Mouse (Mus musculus): ENCODE measurements around the gene Robo1.

Robo1 gene

GRCm38 (mm10) chr16:73002685-73003084, 694.6 kb downstream of the Robo1 start:
- no peak for DNase-seq (ENCODE audit: low spot score in 2 of 2)

- no peak for DNase-seq (ENCODE audit: low spot score in 2 of 2)
Observed at GRCm38 (mm10) chr16:73004601-73005000, 696.5 kb downstream of the Robo1 start.

DNA sequence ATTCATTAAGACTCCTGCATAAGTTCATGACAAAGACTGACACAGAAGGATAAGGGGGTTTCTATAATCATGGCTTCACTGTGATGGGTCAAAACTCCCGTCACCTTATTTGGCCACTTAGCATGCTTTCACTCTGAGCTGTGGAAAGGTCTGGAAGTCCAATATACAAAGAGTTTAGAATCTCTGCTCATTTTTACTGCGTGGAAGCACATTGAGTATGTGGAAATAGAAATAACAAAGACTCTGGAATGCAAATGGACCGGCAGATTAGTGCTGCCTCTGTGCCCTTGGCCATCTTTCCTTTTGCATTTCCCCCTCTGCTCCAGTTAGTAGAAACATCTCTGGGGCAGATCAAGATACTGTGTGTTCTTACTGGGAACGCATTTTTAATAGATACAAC, 697.7 kb downstream of the Robo1 start:
- DNase-seq (ENCODE audit: low spot score in 2 of 2) = no peak

DNA sequence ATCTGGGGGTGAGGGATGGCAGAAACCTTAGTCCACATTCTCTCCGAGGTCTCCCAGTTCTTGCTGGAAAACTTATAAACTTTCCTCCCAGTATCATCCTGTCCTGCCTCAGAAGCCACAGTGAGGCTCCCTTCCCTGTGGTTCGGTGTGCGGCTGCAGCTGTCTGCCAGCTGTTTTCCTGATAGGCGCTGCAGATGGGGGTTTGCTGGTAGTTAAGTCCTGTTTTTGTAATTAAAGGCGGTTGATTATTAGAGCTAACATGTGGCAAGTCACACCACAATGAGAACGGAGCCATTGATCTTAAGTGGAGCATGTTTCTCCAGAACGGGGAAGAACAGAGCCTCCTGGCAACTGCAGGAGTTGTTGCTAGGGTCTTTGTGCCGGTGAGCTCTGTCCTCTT, 699.3 kb downstream of the Robo1 start:
- DNase-seq (ENCODE audit: low spot score in 2 of 2) = no peak

DNA sequence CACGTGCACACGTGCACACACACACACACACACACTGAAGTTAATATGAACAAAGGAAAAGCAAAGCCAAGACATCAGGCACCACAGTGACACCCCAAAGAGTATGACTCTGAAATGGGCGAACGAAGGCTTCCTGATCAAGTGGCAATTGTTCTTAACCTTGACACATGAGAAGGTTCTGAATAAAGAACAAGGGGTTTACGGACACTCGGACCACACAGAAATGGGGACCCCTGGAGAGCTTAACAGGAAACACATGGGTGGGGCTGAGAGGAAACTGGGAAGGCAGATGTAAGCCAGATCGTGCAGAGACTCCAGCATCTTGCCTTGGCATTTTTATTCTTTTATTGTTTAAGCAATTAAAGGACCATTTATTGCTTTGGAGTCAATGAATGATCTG, 703.2 kb downstream of the Robo1 start:
- DNase-seq (ENCODE audit: low spot score in 2 of 2) = no peak

GRCm38 (mm10) chr16:73012926-73013325, 704.8 kb downstream of the Robo1 start:
- DNase-seq (ENCODE audit: low spot score in 2 of 2) = no peak

DNA sequence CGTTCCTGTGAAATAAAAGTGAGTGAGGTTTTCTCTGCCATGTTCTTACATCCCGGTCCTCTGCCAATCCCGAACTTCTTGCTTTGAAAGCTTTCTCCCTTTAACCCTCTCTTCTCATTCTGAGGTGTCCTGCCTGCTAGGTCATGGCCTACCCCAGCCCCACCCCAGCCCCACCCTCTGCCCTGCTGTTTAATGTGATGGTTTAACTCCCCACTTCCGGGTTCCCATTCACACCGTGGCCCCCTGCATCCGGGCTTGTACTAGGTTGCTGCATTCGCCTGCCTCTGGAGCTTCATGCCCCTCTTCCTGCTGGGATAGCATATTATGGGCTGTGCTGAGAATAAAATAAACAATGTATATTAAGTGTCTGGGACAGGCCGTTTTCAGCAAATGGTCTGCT, 706.4 kb downstream of the Robo1 start:
- no peak for DNase-seq (ENCODE audit: low spot score in 2 of 2)

DNA sequence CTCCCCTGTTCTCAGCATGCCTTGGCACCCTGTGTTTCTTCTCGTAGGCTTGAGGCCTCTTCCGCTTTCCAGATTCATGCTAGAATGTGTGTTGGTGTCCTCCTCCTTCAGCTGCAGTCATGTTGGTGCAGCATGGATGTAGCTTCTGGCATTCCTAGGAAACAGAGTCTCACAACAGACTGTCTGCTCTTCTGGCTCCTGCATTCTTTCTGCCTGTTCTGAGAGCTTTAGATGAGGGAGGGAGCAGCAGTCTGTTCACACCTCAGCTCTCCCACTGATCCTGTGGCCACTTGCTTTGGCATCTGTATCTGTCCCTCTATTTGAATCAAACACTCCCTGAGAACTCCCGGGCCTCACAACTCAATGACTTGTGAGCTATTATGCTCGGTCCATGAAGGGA, 707.9 kb downstream of the Robo1 start:
- no peak for DNase-seq (ENCODE audit: low spot score in 2 of 2)

DNA sequence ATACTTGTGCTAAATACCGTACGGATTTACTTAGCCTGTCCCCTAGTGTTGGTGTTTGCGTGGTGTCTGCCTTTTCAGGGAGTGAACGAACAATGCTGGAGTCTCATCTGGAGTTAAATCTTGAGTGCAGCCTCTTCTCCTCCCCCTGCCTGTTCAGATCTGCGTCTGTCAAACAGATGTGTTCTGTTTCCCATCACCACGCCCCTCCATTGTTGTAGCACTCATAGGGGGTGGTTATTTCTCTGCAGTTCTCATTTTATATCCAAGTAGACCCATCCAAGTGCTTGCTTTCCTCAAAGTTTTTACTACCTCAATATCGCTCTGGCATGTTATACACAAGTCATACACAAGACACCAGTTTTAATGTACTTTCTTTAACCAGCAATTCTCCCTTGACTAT, 708.7 kb downstream of the Robo1 start:
- DNase-seq (ENCODE audit: low spot score in 2 of 2) = no peak

GRCm38 (mm10) chr16:73024326-73024725, 716.2 kb downstream of the Robo1 start:
- no peak for DNase-seq (ENCODE audit: low spot score in 2 of 2)

GRCm38 (mm10) chr16:73027692-73028091, 719.6 kb downstream of the Robo1 start:
- DNase-seq (ENCODE audit: low spot score in 2 of 2) = no peak

- no peak for DNase-seq (ENCODE audit: low spot score in 2 of 2)
Observed at GRCm38 (mm10) chr16:73030999-73031398, 722.9 kb downstream of the Robo1 start.

- DNase-seq (ENCODE audit: low spot score in 2 of 2) = no peak
Observed at GRCm38 (mm10) chr16:73035210-73035985, 727.3 kb downstream of the Robo1 start.

DNA sequence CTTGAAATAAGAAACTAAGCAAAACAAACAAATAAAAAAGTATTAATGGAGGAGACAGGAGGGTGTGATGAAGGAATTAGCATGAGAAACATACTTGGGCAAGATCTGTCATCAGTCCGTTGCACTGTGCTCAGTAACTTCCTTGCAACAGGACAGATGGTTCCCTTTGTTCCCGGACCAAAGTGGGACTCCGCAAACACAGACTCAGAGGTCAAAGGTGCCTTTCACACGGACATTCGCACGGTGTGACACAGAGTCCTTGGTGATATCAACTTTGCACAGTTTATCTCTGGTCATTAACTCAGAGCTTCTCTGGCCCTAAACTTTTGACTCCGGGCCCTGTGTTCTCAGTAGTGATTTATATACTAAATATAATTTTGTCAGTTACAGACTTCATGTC, 730.4 kb downstream of the Robo1 start:
- DNase-seq (ENCODE audit: low spot score in 2 of 2) = no peak

DNA sequence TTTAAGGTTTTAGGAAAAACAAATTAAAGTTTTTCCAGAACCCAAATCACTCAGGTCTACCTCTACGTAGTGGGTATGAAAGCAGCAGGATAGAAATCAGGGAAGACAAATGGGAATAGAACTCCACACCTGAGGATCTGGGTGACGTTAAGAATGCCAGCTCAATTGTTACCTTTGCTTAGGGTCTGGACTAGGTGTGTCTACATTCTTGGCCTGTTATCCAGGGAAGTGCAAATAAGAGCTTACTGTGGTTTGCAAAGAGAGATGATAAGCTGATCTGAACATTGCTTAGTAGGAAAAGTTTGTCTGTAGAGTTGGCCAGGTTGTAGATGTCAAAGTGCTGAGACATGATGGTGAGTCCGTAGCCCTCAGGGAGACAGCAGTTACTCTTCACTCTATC, 754.4 kb downstream of the Robo1 start:
- DNase-seq (ENCODE audit: low spot score in 2 of 2) = no peak

DNA sequence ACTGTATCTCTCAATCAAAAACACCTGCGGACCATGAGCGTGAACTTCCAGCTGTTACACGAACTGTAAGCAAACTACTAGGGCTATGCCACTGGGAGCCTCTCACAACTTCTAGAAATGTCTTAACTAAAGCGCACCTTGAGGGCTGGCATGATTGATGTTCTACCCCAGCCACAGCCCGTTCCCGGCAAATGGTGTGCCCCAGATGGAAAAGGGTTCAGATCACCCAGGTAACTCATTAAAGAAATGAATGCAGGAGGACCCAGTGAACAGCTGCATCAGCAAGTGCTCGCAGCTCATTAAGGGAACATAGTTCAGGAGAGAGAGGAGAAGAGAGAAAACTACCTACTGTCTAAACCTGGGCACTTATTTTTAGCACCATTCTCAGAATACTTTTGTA, 759.7 kb downstream of the Robo1 start:
- DNase-seq (ENCODE audit: low spot score in 2 of 2) = no peak

GRCm38 (mm10) chr16:73072047-73072446, 763.9 kb downstream of the Robo1 start:
- no peak for DNase-seq (ENCODE audit: low spot score in 2 of 2)

DNA sequence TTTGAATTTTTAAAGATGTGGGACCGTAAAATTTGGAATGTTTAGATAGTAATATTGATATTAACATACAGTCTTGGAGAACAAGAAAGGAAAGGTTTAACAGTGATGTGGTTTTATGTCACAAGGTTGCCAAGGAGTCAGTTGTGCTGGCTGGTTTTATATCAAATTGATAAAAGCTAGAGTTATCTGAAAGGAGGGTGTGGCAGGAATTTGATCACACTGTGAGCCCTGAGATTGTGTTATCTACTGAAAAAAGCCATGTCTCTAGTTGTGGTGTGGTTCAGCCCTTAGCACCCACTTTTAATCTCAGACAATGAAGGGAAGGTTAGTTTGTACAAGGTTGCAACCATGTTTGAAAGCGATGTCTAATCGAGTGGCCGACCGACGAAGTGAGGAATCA, 764.8 kb downstream of the Robo1 start:
- no peak for DNase-seq (ENCODE audit: low spot score in 2 of 2)

DNA sequence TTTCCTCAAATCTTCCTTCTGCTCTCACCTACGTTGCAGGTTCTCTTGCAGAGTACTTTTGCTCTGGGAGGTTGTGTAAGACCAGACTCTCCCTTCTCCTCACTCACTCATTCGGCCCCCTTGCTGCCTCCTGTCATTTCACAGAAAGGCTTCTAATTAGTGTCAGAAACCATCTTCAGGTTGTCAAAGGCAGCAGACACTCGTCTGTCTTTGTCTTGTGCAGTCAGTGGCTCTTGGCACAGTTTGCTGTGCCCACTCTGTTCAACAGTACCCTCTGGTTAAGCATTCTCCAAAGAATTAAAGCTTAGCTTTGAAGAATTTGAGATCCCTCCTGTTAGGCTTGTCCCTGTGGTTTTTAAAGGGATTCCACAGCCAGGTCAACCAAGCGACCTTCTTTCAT, 774.3 kb downstream of the Robo1 start:
- no peak for DNase-seq (ENCODE audit: low spot score in 2 of 2)

- DNase-seq (ENCODE audit: low spot score in 2 of 2) = no peak
Observed at GRCm38 (mm10) chr16:73083077-73083476, 775.0 kb downstream of the Robo1 start.

Measured in spleen, postnatal 14 days (tissue).